Mouse (Mus musculus) CD4-positive naive resting alpha-beta T cell, adult 76 days (primary cell): ENCODE data around the gene Efnb2. TPM values are rescaled to one million over a fixed set of nuclear protein-coding genes. Genes with fewer than 3 reads are reported as not detected.

ENCODE experiments used
- total RNA-seq: library from RNA; stranded (reverse); gene quantifications from one replicate; pipeline ENCODE4 v1.2.4, GENCODE M21; 2023

Efnb2 gene
- 2.5 TPM for total RNA-seq

DNA sequence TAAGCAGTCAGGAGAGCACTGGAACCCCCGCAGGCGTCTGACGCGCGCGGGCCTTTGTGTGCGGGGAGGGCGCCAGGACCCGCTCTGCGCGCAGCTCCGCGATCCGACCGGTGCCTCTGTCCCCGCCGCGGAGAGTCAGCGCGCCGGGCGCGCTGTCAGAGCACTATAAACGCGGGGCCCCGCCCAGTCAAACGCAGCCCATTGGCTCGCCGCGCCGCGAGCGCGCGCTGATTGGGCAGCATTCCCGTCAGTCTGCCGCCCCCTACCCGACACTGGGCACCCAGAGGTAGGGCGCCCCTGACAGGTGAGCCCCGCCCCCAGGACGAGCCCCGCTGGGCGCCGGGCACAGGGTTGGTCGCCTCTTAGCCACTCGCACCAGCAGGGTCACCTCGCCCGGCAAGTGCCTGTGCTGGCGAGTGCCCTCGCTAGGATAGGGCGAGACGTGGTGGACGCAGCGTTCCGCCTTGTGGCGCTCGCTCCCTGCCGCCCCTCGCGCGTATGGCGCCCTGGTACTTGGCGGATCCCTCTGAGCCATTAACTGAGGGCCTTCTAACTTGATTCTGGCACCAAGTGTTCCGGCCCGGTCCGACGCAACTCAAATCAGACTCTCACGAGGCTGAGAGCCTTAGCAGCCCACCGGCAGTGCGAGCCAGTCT is at the start of gene Efnb2:
Gene Efnb2 (minus strand): TSS at position 140 of the 656 bp plus-strand sequence.

DNA sequence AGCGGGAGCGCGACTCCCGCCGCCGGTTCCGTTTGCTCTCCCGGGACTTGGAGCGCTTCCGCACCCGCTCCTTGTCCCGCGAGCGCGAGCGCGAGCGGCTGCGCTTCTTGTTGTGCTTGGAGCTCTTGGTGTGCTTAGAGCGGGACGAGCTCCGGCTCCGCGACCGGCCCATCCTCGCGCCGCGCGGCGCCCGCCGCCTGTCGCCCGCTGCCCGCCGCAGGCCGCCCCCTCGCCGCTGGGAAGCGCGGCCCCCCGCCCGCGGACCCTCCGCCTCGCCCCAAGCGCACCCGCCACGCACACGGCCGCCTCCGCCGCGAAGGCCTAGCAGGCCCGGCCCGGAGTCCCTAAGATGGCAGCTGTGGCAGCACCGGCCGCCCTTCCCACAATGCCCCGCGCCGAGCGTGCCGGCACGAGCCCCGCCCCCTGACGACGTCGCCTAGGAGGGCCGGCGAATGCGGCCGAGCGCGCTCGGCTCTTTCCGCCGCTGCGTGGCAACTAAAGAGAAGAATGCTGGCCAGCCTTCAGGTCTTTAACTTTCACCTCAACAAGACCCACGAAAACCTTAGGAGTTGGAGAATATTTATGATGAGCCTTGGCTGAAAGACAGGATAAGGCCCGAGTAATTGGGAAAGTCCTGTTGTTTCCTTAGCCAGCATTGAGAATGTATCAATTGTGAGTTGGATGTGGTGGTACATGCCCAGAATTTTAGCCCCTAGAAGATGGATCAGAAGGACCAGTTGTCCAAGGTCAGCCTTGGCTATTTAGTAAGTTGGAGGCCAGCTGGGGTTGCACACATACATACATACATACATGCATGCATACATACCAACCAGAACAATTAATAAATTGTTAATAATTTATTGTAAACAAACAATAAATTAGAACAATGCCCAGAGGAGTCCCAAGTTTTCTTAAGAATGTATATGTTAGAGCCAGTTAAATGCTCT is 29.4 kb upstream of the Efnb2 start, which contains the start of gene Arglu1:
Gene Arglu1 (minus strand): TSS at position 376 of the 947 bp plus-strand sequence.

Other genes starting within 250 kb of the Efnb2 start
- gene Arglu1, start 29.3 kb upstream of the Efnb2 start, total RNA-seq: 145 TPM